Mouse (Mus musculus) heart, postnatal 36 days (tissue): ENCODE data around the gene Nup54. TPM values are rescaled to one million over a fixed set of nuclear protein-coding genes. Genes with fewer than 3 reads are reported as not detected.

Source experiments
- DNase-seq, 2 experiments: peaks; one replicate each; pipeline ENCODE4 v3.0.0; 2021 to 2022
- intact Hi-C: fragments of 180-260 bp; cut with DNase I; formaldehyde crosslinking; loops from one replicate; pipeline ENCODE4 v1.15.1; 2025
- total RNA-seq, 2 experiments: library from RNA; stranded (reverse); gene quantifications; 2 replicates each; pipeline ENCODE4 v1.2.3; 2021

The Nup54 gene
- total RNA-seq, 2 experiments from 2014 or later: 15.9 to 17.1 TPM

- no peak for DNase-seq
- intact Hi-C loops: no loop called here
Measured at GRCm38 (mm10) chr5:92413982-92414375, 21.0 kb downstream of the Nup54 start.

- intact Hi-C loops: no loop called here
- DNase-seq: no peak
Measured at GRCm38 (mm10) chr5:92413271-92413981, 21.6 kb downstream of the Nup54 start.

GRCm38 (mm10) chr5:92411461-92412140 lies 23.4 kb downstream of the Nup54 start:
- intact Hi-C loops: no loop called here
- no peak for DNase-seq

GRCm38 (mm10) chr5:92410486-92410885 lies 24.5 kb downstream of the Nup54 start:
- intact Hi-C loops: no loop called here
- no peak for DNase-seq

GRCm38 (mm10) chr5:92409361-92410155 lies 25.5 kb downstream of the Nup54 start:
- no peak for DNase-seq
- intact Hi-C loops: no loop called here

DNA sequence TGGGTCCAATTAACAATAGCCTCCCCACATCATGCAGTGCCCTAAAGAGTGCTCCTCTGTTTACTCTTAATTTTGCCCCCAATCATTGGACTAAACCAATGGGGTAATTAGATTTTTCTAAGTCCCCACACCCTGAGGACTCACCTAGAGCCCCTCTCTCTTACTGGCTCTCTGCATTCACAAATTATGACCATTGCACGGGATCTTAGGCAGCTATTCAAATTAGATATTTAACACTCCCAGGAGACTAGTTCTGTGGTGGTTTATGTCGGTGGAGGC lies 30.7 kb downstream of the Nup54 start:
- no peak for DNase-seq
- intact Hi-C loops: no loop called here

GRCm38 (mm10) chr5:92403562-92404399 lies 31.2 kb downstream of the Nup54 start:
- intact Hi-C loops: no loop called here
- DNase-seq: no peak

GRCm38 (mm10) chr5:92402816-92403215 lies 32.2 kb downstream of the Nup54 start:
- intact Hi-C loops: no loop called here
- DNase-seq: no peak

GRCm38 (mm10) chr5:92398153-92398552 lies 36.9 kb downstream of the Nup54 start:
- intact Hi-C loops: loop anchor here (1.0 kb wide), 2 partner anchors 13 to 88 kb away; partner anchors contain the start of gene Sdad1
- DNase-seq: peak; percentile 78 to 86

DNA sequence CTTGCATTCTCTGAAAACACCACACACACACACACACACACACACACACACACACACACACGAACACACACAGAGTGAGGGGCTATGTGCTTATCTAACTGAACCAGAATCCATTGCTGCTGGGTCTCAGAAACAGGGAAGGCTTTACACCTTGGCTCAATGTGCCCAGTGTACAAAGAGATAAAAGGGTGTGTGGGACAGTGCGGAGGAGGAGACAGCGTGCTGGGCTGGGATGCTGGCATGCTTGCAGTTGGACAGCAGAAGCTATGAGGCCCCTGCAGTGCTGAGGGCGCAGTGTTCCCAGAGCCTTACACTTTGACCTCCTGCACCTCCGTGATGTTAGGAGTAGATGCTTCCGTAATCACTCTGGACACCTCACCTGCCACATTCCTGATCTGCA lies 38.5 kb downstream of the Nup54 start:
- intact Hi-C loops: no loop called here
- no peak for DNase-seq

DNA sequence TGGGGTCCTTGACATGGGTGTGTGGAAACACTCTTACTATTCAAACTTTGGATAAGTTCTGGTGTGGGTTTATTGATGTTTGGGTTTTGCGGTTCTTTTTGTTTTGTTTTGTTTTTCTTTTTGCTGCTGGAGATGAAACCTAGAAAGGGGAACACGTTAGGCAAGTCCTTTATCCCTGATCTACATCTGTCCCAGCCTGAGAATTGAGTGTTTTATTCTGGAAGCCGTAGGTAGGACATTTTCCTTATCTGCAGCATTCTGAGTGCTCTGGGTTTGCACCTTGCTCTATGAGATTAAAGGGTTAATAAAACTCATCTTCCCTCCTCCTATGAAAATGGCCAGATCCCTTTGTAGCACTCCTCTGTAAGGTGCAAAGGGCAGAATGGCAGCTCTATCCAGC lies 39.3 kb downstream of the Nup54 start:
- DNase-seq: no peak
- intact Hi-C loops: no loop called here

- no peak for DNase-seq
- intact Hi-C loops: no loop called here
Measured at GRCm38 (mm10) chr5:92393863-92394262, 41.2 kb downstream of the Nup54 start.

GRCm38 (mm10) chr5:92392542-92392941 lies 42.5 kb downstream of the Nup54 start:
- intact Hi-C loops: no loop called here
- DNase-seq: no peak

DNA sequence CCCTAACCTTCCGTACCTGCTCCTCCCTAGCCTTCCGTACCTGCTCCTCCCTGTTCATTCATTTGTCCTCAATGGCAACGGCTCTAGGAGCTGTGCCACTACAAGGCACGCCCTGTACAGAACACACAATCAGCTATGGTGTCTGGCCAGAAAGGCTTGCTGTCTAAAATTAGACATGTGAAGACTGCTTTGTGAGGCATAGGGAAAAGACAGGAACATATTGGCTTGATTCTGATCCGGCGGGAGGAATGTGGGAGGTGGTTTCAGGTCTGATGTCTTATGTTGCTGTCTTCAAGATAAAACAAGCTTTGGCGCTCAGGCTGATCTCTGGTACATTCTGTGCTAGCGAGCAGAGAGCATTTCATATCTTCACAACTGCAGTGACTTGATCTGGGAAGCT lies 44.4 kb downstream of the Nup54 start:
- DNase-seq: no peak

GRCm38 (mm10) chr5:92389977-92390376 lies 45.0 kb downstream of the Nup54 start:
- DNase-seq: no peak
- intact Hi-C loops: loop anchor here (10.0 kb wide), 2 partner anchors 195 to 305 kb away; partner anchors contain the start of gene G3bp2

More for the DNA sequence above, 44.4 kb downstream of the Nup54 start:
- intact Hi-C loops: no loop called here

DNA sequence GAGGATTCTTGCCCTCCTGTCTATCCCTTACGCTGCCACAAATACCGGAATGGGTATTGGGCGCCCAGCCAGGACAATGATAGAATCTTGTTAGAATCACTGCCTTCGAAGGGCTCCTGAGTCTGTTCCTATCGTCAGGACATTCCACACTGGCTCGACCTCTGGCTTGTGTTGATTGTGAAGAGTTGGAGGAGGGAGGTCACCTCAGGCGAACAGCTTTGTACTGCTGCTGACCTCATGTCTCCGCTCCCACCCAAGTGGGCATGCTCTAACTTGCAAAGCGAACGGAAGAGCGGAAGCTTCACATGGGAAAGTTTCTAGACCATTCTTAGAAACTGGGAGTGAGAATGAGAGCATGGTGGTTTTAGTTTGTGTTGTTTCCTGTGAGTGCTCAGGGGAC lies 47.6 kb downstream of the Nup54 start:
- DNase-seq: peak; percentile 70 to 73
- intact Hi-C loops: loop anchor here (10.0 kb wide), 2 partner anchors 193 to 303 kb away; partner anchors contain the start of gene G3bp2

- intact Hi-C loops: loop anchor here (10.0 kb wide), 2 partner anchors 192 to 302 kb away; partner anchors contain the start of gene G3bp2
Measured at GRCm38 (mm10) chr5:92386643-92387042, 48.4 kb downstream of the Nup54 start.

DNA sequence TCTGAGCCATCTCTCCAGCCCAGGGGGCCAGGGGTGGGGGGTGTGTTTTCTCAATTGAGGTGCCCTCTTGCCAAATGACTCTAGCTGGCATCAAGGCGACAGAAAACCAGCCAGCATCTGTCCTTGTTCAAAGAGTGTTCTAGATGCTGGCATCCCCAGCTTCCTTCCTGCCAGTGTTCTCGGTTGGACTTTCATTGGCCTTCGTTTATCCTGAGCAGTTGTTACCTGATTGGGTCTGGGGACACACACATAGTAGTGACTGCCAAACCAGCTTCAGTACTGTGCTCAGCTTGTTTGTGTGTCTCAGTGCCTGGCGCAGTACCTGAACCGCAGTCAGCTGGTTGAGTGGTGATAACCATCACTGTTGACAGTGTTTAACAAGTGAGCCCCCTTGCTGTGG lies 48.9 kb downstream of the Nup54 start:
- peak in 1 of 2 experiments; percentile 44 for DNase-seq
- intact Hi-C loops: loop anchor here (10.0 kb wide), 2 partner anchors 191 to 301 kb away; partner anchors contain the start of gene G3bp2

More at GRCm38 (mm10) chr5:92386643-92387042, 48.4 kb downstream of the Nup54 start:
- no peak for DNase-seq

GRCm38 (mm10) chr5:92384855-92385254 lies 50.2 kb downstream of the Nup54 start:
- no peak for DNase-seq
- intact Hi-C loops: loop anchor here (1.0 to 10.0 kb wide), 3 partner anchors 13 to 300 kb away; partner anchors contain the start of gene G3bp2

GRCm38 (mm10) chr5:92383747-92384146 lies 51.3 kb downstream of the Nup54 start:
- DNase-seq: no peak
- intact Hi-C loops: loop anchor here (10.0 kb wide), 2 partner anchors 189 to 299 kb away; partner anchors contain the start of gene G3bp2
